Mouse (Mus musculus) mouse trophoblast stem cell (cell line): ENCODE measurements around the gene Szrd1.
"Not testable (repeated sequence)": the region's sequence is repeated elsewhere in the genome, so short reads cannot be mapped to it uniquely, and the experiment has no call there.

ENCODE experiments used
- in situ Hi-C, 2 experiments: fragments of 300-500 bp; cut with MseI, MboI; formaldehyde crosslinking; loops; 2 replicates in 1 of 2; 3 replicates in 1 of 2; pipeline ENCODE4 v1.15.1; 2025

Szrd1 gene

GRCm38 (mm10) chr4:141147112-141148008 is 7.8 kb upstream of the Szrd1 start, which contains the start of gene Fbxo42:
Gene Fbxo42, plus strand, starts transcription at chr4:141147913.
- in situ Hi-C loops, result no loop called here

GRCm38 (mm10) chr4:141146491-141147033 is 7.0 kb upstream of the Szrd1 start:
- in situ Hi-C loops, result no loop called here

GRCm38 (mm10) chr4:141145124-141145523 is 5.5 kb upstream of the Szrd1 start:
- in situ Hi-C loops, result not testable (repeated sequence)

GRCm38 (mm10) chr4:141142285-141142811 is 2.8 kb upstream of the Szrd1 start:
- in situ Hi-C loops, result no loop called here

- in situ Hi-C loops, result no loop called here
Observed at GRCm38 (mm10) chr4:141140967-141141366, 1.4 kb upstream of the Szrd1 start.

GRCm38 (mm10) chr4:141140354-141140753 is 779 bp upstream of the Szrd1 start:
- in situ Hi-C loops, result not testable (repeated sequence)

GRCm38 (mm10) chr4:141138425-141139115 is 1.0 kb downstream of the Szrd1 start:
- in situ Hi-C loops, result no loop called here

GRCm38 (mm10) chr4:141137740-141138139 is 1.8 kb downstream of the Szrd1 start:
- in situ Hi-C loops, result not testable (repeated sequence)

- in situ Hi-C loops, result no loop called here
Observed at GRCm38 (mm10) chr4:141136126-141136525, 3.4 kb downstream of the Szrd1 start.

GRCm38 (mm10) chr4:141134751-141135530 is 4.6 kb downstream of the Szrd1 start:
- in situ Hi-C loops, result no loop called here

GRCm38 (mm10) chr4:141134031-141134441 is 5.5 kb downstream of the Szrd1 start:
- in situ Hi-C loops, result no loop called here

GRCm38 (mm10) chr4:141133227-141133626 is 6.3 kb downstream of the Szrd1 start:
- in situ Hi-C loops, result no loop called here

GRCm38 (mm10) chr4:141132191-141132590 is 7.4 kb downstream of the Szrd1 start:
- in situ Hi-C loops, result no loop called here

- in situ Hi-C loops, result no loop called here
Observed at GRCm38 (mm10) chr4:141131531-141132061, 8.0 kb downstream of the Szrd1 start.

- in situ Hi-C loops, result no loop called here
Observed at GRCm38 (mm10) chr4:141130704-141131342, 8.8 kb downstream of the Szrd1 start.

GRCm38 (mm10) chr4:141129190-141129710 is 10.3 kb downstream of the Szrd1 start:
- in situ Hi-C loops, result no loop called here

- in situ Hi-C loops, result no loop called here
Observed at GRCm38 (mm10) chr4:141123065-141123464, 16.5 kb downstream of the Szrd1 start.

- in situ Hi-C loops, result no loop called here
Observed at GRCm38 (mm10) chr4:141122663-141123062, 16.9 kb downstream of the Szrd1 start.

GRCm38 (mm10) chr4:141120700-141121099 is 18.9 kb downstream of the Szrd1 start:
- in situ Hi-C loops, result no loop called here

- in situ Hi-C loops, result no loop called here
Observed at GRCm38 (mm10) chr4:141118691-141119090, 20.9 kb downstream of the Szrd1 start.
